Mouse (Mus musculus) gastrocnemius, adult 8-10 months (tissue): ENCODE results near the gene Sgsm1. TPM values are rescaled to one million over a fixed set of nuclear protein-coding genes. Genes with fewer than 3 reads are reported as not detected.

Experiments used
- DNase-seq, 2 experiments: peaks; one replicate each; pipeline ENCODE4 v3.0.0; 2022; ENCODE audit warnings: low spot score in 2 of 2
- total RNA-seq, 4 experiments: library from RNA; stranded (reverse); gene quantifications; 2 replicates each; pipeline ENCODE4 v1.2.4; 2022

Sgsm1 gene
- total RNA-seq, 4 experiments from 2014 or later = 0.29 to 0.58 (median 0.42) TPM

DNA sequence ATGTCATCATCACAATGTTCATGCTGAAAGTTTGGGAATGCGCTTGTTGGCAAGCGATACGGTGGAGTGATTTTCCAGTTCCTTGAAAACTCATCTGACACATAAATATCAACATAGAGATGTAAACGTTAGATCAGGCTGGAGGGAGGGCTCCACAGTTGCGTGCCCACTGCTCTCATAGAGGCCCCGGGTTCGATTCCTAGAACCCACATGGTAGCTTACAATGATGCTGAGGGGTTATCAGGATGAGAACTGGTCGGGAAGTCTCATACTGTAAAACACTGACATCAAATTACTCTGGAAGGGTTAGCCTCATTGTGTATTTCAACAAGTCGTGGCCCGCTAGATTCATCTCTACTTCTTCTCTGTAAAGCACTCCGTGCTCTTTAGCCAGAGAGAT is 24.5 kb downstream of the Sgsm1 start:
- no peak for DNase-seq

DNA sequence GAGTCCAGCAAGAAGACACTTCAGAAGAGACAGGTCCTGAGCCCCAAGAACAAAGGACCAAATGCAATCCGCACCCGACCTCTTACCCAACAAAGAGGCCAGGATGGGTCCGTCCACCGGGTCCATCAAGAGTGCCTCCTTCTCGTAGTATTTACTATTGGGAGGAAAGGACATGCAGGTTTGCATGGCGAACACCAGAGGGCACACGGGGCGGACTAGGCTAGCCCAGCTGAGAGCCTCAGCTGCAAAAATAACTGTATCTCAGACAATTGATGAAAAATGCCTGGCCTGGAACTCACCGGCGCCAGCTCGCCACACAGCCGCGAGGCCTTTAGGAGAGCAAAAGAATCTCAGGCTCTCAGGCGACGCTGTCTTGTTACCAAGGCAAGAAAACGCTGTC is 25.0 kb downstream of the Sgsm1 start:
- DNase-seq = no peak

- no peak for DNase-seq
Observed at GRCm38 (mm10) chr5:113283726-113284125, 26.9 kb downstream of the Sgsm1 start.

DNA sequence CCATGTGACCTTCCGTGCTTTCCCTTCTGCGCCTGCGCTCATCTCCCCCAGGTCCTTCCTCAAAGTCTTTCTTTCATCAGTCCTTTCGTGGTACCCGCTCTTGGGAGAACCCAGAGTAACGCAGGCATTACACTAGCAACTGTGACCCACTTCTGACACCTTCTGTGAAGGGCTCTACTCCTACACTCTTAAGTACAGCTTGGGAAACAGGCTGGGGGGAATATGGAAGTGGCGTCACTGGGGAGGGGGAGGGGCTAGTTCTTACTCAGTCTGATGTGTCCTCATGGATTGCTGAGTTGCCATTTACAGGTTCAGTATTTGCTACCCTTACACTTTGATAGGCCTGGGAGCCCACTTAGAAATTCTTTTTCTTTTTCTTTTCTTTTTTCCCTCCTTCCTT is 29.0 kb downstream of the Sgsm1 start:
- no peak for DNase-seq

- no peak for DNase-seq
Observed at GRCm38 (mm10) chr5:113280138-113280856, 30.3 kb downstream of the Sgsm1 start.

DNA sequence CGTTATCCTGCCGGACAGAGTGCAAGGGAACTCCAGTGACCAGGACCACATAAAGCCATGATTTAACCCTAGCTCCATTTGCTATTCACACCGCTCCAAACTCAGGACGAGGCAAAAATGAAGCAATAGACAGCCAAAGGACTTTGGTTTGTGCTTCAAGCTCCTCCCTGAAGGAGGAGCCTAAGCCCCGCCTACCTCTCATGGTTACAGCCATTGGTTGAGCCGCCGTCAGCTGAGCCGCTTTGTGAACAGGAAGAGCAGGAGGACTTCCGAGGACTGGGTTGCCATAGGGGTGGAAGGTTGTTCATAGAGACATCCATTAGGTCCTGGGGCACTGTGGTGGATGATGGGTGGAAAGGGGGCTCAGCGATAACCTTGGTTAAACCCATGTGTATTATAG is 34.7 kb downstream of the Sgsm1 start:
- no peak for DNase-seq

- DNase-seq = no peak
Observed at GRCm38 (mm10) chr5:113271207-113271811, 39.3 kb downstream of the Sgsm1 start.

DNA sequence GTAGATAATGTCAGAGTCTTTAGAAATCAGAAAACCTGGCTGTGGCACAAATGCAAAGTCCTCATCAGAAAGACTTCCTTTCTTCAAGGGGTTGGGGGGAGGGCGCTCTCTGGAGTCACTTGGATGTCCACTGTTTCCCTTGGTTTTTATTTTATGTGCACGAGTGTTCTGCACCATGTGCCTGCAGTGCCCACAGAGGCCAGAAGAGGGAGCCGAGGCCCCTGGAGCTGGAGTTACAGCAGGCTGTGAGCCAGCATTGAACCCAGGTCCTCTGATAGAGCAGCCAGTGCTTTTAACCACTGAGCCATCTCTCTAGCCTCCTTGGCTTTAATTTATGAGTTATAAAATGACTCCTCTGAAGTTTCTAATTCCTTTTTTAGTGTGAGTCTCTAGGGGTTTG is 40.5 kb downstream of the Sgsm1 start:
- no peak for DNase-seq

DNA sequence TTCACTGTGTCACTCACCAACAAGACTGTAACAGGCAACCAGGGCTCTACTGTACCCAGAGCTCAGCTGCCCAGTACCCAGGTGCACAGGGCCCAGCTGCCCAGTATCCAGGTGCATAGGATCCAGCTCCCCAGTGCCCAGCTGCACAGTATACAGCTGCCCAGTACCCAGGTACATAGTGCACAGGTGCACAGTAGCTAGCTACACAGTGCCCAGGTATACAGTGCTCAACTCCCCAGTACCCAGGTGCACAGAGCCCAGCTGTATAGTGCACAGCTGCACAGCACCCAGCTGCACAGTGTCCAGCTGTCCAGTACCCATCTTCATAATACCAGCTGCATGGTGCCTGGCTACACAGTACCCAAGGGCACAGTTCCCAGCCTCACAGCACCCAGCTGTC is 42.3 kb downstream of the Sgsm1 start:
- DNase-seq = no peak

GRCm38 (mm10) chr5:113265637-113266036 is 44.9 kb downstream of the Sgsm1 start:
- DNase-seq = no peak

DNA sequence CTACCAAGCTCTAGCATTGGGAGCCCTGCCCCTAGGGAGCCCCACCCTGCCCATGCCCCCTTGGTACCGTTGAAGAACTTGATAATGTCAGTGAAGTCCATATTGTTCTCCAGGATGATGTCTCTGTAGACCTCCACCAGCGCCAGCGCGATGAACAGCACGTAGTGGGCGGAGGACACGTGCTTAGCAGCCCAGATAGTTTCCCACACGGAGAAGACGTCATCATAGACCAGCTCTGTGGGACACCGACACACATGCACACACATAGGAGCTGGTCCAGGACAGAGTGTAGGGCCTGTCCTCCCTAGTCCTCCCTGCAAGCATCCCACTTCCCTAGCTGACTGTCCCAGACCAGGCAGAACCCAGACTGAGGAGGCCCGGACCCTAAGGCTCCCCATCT is 59.8 kb downstream of the Sgsm1 start:
- DNase-seq = no peak

DNA sequence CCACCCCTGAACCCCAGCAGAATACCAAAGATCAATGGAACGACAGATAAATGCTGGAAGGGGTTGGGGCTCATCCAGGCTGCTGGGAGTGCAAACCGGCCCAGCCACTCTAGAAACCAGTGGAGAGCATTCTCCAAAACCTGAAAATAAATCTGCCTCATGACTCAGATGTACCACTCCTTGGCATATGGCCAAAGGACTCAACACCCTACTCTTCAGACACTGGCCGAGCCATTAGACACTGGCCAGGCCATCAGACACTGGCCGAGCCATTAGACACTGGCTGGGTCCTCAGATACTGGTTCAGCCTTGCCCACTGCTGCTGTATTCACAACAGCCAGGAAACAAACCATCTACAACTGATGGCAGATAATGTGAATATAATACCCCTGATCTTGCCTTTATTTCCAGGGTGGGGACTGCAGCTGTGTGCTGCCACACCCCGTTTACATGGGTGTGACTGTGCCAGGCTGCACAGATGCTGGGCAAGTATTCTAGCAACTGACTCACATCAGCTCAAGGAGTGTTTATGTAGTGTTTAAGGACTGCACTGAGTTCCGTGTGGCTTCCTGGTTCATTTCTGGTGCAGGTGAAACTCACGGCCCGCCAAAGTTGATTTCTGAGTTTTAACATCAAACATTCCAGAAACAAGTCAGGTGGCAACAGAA is 61.2 kb downstream of the Sgsm1 start:
- no peak for DNase-seq

DNA sequence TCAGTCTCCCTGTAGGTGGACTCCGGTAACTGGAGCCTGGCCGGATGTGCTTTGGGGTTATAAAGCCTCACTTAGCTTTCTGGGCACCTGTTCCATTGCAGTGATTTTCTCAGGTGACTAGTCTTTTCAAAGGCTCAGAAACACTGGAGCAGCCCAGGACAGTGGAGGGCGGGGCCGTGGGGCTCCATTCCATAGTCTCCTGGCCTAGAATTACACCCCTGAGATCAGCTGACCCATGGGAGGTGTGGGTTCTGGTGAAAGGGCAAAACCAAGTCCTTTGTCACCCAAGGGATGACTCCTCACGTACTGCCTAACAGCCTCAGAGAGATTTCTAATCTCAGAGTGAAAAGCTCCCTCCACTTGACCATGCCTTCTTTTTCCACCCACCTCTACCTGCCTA is 80.4 kb downstream of the Sgsm1 start:
- DNase-seq = no peak

- peak; percentile 71 to 72 for DNase-seq
Observed at GRCm38 (mm10) chr5:113226632-113227102, 83.9 kb downstream of the Sgsm1 start, which contains the start of gene Tmem211. Tmem211 (plus strand) TSS chr5:113226909.

GRCm38 (mm10) chr5:113225686-113226435 is 84.7 kb downstream of the Sgsm1 start:
- DNase-seq = no peak

DNA sequence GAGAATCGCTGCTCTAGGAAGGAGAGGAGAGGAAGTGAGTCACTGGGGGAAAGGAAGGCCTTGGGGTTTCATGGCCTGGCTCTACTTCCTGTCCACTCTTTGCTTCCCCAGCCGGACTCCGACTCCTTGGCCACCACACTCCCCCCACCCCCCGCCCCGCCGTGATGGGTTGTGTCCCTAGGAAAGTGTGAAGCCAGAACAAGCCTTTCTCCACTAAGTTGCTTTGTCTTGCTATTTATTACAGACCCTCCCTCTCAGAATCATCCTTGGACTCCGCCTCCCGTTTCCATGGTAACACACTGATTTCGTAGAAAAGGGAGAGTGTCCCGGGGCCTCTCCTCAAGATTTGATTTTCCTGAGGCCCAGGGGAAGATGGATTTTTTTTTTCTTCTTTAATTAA is 85.3 kb downstream of the Sgsm1 start:
- DNase-seq = no peak

GRCm38 (mm10) chr5:113223888-113224287 is 86.7 kb downstream of the Sgsm1 start:
- no peak for DNase-seq

GRCm38 (mm10) chr5:113221147-113221865 is 89.3 kb downstream of the Sgsm1 start, which contains the start of gene 2900026A02Rik:
2900026A02Rik (minus strand) TSS chr5:113221236.
- peak; percentile 53 to 73 for DNase-seq

- DNase-seq = no peak
Observed at GRCm38 (mm10) chr5:113220383-113221146, 90.0 kb downstream of the Sgsm1 start.

GRCm38 (mm10) chr5:113219876-113220275 is 90.7 kb downstream of the Sgsm1 start:
- DNase-seq = no peak
